Mouse (Mus musculus): ENCODE measurements at regions not wholly inside any gene's neighbourhood (a gene's known extent, or its start where the extent isn't known, plus 50 kb on each side); places are given as distances from the start of the nearest gene placed in this dataset.

- TF ChIP-seq CTCF (IDR thresholded peaks at IDR 0.05; ENCODE audit: control insufficient read depth, insufficient read depth, insufficient read length) = no peak
- no peak for TF ChIP-seq CEBPB (IDR thresholded peaks at IDR 0.05; ENCODE audit: low read depth)
- TF ChIP-seq USF1 (IDR thresholded peaks at IDR 0.05; ENCODE audit: low read depth) = no peak
- TF ChIP-seq MAX (IDR thresholded peaks at IDR 0.05) = no peak
- no peak for TF ChIP-seq MYOG (IDR thresholded peaks at IDR 0.05; ENCODE audit: control insufficient read depth, extremely low read depth, insufficient read length)
Measured at GRCm38 (mm10) chr2:48622316-48622715, 191.6 kb upstream of the Acvr2a start.

Data from C2C12 (cell line).